Mouse (Mus musculus): ENCODE measurements around the gene Gp5. TPM values are rescaled to one million over a fixed set of nuclear protein-coding genes. Genes with fewer than 3 reads are reported as not detected.
"Not testable (repeated sequence)": the region's sequence is repeated elsewhere in the genome, so short reads cannot be mapped to it uniquely, and the experiment has no call there.

Gp5 gene
- polyA plus RNA-seq (2014; fragmentation: Nextera tagmentation; extraction: Ambion mirVana) = 2.1 and 2.3 TPM in 2 replicates

DNA sequence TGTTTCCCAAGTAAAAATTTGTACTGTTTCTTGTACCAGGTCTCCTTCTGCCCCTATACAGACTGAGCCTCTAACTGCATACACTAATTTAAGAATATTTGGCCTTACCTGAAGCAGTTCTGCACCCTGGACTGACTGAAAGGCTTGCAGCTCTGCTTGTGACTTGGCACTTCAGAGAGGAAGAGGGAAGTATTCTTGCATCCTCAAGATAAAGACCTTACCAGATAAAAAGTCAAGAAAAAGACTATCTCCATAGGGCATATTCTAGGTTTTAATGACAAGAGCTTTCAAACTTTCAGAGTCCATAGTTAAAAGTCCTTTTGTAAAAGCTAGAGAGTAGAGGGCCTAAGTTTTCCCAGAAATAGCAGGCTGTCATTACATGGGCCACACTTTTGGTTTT, at the start of gene Gp5:
Gene Gp5, minus strand, starts transcription at position 133 of the 400 bp plus-strand sequence.
- ATAC-seq (ENCODE audit: low FRiP score) (no peak), DNase-seq (ENCODE audit: low spot score, missing footprints) (no peak)
- H3K4me2 ChIP-seq = peak within 1 kb of the TSS; percentile 97
- peaks cover 16% of the 10 kb centered on the region for H3K4me1 ChIP-seq (ENCODE audit: control insufficient read depth, insufficient read depth, low read length)
- no peak within 1 kb of the TSS for H3K27ac ChIP-seq (ENCODE audit: low read depth, low read length)
- no peak within 1 kb of the TSS for H3K9ac ChIP-seq (ENCODE audit: low read length)
- peaks cover 56% of the 10 kb centered on the region for H3K27me3 ChIP-seq (ENCODE audit: control insufficient read depth, insufficient read depth, low read length)
- H3K9me3 ChIP-seq (ENCODE audit: control insufficient read depth, low read length) = no peaks in the 10 kb centered on the region
- H3K4me3 ChIP-seq (ENCODE audit: low read depth, low read length) = peak within 1 kb of the TSS; percentile 55; the same call in 1 of the 2 replicates
- no peaks in the 10 kb centered on the region for H3K36me3 ChIP-seq (ENCODE audit: control insufficient read depth, insufficient read depth, low read length)

DNA sequence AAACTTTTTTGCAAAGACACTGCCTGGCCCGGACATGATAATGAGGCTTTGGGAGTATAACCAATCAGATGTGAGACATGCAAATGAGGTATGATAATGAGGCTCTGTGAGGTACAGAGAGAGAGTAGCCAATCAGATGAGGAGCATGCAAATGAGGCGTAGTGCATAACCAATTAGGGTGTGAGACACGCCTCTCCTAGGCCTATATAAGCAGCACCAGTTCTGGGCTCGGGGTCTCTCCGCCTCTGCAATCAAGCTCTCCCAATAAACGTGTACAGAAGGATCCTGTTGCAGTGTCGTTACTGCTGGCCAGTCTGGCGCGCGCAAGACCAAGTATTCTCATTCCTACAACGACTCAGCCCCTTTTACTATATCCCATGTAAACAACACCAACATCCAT, 42.9 kb upstream of the Gp5 start:
- not testable (repeated sequence) for H3K9ac ChIP-seq (ENCODE audit: low read length); H3K9me3 ChIP-seq (ENCODE audit: control insufficient read depth, low read length); DNase-seq (ENCODE audit: low spot score, missing footprints); H3K4me1 ChIP-seq (ENCODE audit: control insufficient read depth, insufficient read depth, low read length); H3K27ac ChIP-seq (ENCODE audit: low read depth, low read length); H3K4me2 ChIP-seq; ATAC-seq (ENCODE audit: low FRiP score); H3K36me3 ChIP-seq (ENCODE audit: control insufficient read depth, insufficient read depth, low read length); H3K4me3 ChIP-seq (ENCODE audit: low read depth, low read length); H3K27me3 ChIP-seq (ENCODE audit: control insufficient read depth, insufficient read depth, low read length)
- whole genome bisulfite sequencing = 95% methylated on average over 11 of the region's 11 CpGs

DNA sequence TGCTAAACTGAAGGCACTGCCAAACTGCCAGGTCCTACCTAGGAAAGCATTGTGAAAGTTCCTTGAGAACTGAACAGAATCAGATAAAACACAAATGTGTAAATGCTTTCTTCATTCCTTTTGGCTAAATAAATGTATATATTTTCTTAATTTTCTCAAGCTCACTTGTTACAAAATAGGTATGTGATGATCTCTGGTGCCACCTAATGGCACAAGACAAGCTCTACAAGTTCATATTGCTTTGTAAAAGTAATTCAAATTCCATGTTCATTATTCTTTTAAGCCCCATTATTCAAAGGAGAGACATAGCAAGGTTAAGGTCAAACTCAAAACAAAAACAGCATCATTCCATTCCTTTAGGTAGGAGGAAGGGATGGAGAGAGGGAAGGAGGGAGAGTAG, 3.7 kb upstream of the Gp5 start:
- ATAC-seq (ENCODE audit: low FRiP score) (no peak), DNase-seq (ENCODE audit: low spot score, missing footprints) (peak; percentile 88)
- H3K27ac ChIP-seq (ENCODE audit: low read depth, low read length) = no peak overlapping the region
- H3K27me3 ChIP-seq (ENCODE audit: control insufficient read depth, insufficient read depth, low read length) = peaks cover 26% of the 10 kb centered on the region
- H3K9me3 ChIP-seq (ENCODE audit: control insufficient read depth, low read length) = no peaks in the 10 kb centered on the region
- H3K4me1 ChIP-seq (ENCODE audit: control insufficient read depth, insufficient read depth, low read length) = peaks cover 5% of the 10 kb centered on the region
- H3K36me3 ChIP-seq (ENCODE audit: control insufficient read depth, insufficient read depth, low read length) = no peaks in the 10 kb centered on the region
- H3K9ac ChIP-seq (ENCODE audit: low read length) = no peak overlapping the region
- H3K4me3 ChIP-seq (ENCODE audit: low read depth, low read length) = no peak overlapping the region
- H3K4me2 ChIP-seq = no peak overlapping the region

DNA sequence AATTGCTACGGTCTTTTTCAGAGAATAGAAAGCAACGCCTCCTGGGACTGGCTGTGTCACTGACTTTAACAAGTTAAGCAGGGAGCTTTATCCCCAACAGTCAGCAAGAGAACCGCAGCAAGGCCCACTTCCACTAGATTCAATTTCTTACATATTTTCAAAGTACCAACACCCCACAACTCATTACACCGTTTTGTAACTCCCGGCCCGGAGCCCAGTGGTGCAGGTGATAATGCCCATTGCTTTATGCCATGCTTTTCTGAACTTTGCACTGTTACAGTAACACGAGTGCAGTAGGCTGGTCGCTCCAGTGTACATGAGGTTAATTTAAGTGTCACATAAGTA, 436 bp downstream of the Gp5 start:
- Histone ChIP-seq H3K27ac (ENCODE audit: low read depth, low read length) (no peak overlapping the region), H3K36me3 (ENCODE audit: control insufficient read depth, insufficient read depth, low read length) (no peaks in the 10 kb centered on the region), H3K4me2 (no peak overlapping the region), H3K27me3 (ENCODE audit: control insufficient read depth, insufficient read depth, low read length) (peaks cover 56% of the 10 kb centered on the region), H3K4me3 (ENCODE audit: low read depth, low read length) (no peak overlapping the region), H3K9me3 (ENCODE audit: control insufficient read depth, low read length) (no peaks in the 10 kb centered on the region), H3K9ac (ENCODE audit: low read length) (no peak overlapping the region), H3K4me1 (ENCODE audit: control insufficient read depth, insufficient read depth, low read length) (peaks cover 16% of the 10 kb centered on the region)
- DNase-seq (ENCODE audit: low spot score, missing footprints) (peak; percentile 94), ATAC-seq (ENCODE audit: low FRiP score) (no peak)
- 56% methylated on average over 8 of the region's 8 CpGs for WGBS

DNA sequence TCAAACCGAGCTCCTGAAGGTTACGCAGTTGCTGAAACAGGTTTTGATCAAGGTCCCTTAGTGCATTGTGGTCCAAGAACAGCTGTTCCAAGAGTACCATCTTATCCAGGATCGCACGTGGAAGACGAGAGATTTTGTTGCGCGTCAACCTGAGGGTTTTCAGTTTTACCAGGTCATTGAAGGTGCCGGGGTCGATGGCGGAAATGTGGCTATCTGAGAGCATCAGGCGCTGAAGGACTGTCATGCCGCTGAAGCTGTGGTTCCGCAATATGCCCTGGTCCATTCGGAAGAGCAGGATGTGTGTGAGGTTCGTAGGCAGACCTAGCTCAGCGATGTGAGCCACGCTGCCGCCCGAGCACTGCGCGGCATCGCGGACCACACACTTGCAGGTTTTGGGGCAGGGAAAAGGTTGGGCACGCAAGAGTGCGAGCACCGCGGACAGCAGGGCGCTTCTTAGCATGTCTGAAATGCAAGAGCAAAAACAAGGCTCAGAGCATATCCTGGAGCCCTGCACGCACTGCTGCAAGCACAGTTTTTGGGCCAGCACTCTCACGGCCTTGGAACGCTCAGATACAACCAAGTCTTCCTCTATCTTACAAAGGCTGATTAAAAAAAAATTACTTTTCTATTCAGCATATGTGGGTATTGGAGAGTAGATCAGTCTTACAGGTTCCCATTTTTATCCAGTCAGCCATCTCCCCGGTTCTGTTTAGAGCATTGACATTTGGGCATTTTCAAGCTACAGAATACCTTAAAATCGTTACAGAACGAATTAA, 996 bp downstream of the Gp5 start:
- 4% methylated on average over 34 of the region's 34 CpGs for WGBS
- Histone ChIP-seq H3K9me3 (ENCODE audit: control insufficient read depth, low read length) (no peaks in the 10 kb centered on the region), H3K4me1 (ENCODE audit: control insufficient read depth, insufficient read depth, low read length) (peaks cover 16% of the 10 kb centered on the region), H3K36me3 (ENCODE audit: control insufficient read depth, insufficient read depth, low read length) (no peaks in the 10 kb centered on the region), H3K9ac (ENCODE audit: low read length) (no peak overlapping the region), H3K27ac (ENCODE audit: low read depth, low read length) (no peak overlapping the region), H3K27me3 (ENCODE audit: control insufficient read depth, insufficient read depth, low read length) (peaks cover 56% of the 10 kb centered on the region), H3K4me2 (peak overlapping the region; percentile 97), H3K4me3 (ENCODE audit: low read depth, low read length) (peak overlapping the region; percentile 55)
- ATAC-seq (ENCODE audit: low FRiP score) (no peak), DNase-seq (ENCODE audit: low spot score, missing footprints) (no peak)

DNA sequence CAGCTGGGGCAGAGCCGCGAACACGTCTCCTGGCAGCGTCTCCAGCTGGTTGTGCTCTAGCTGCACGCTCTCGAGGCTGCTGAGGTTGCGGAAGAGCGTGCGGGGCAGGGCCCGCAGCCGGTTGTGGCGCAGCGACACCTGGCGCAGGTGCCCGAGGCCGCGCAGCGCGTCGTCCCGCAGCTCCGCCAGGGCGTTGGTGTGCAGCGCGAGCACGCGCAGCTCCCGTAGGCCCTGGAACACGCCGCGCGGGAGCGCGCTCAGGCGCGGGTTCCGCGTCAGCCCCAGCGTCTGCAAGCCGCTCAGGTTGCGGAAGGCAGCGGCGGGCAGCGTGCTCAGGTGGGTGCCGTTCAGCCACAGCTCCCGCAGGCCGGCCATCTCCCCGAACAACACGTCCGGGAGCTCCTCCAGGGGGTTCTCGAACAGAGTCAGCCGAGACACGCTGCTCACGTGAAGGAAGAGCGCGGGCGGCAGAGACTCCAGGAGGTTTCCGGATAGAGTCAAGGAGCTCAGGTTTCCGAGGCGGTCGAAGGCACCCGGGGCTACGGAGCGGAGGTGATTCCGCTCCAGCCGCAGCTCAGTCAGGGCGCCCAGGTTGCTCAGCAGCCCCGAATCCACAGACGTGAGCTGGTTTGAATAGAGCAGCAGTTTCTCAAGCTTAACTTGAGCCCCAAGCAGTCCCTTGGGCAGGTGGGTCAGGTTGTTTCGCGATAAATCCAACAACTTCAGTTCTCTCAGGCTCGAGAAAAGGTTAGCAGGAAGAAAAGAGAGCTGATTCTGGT, 1.8 kb downstream of the Gp5 start:
- Histone ChIP-seq H3K4me2 (peak overlapping the region; percentile 97), H3K36me3 (ENCODE audit: control insufficient read depth, insufficient read depth, low read length) (no peaks in the 10 kb centered on the region), H3K9ac (ENCODE audit: low read length) (peak overlapping the region; percentile 53), H3K27me3 (ENCODE audit: control insufficient read depth, insufficient read depth, low read length) (peaks cover 56% of the 10 kb centered on the region), H3K4me3 (ENCODE audit: low read depth, low read length) (peak overlapping the region; percentile 55), H3K27ac (ENCODE audit: low read depth, low read length) (no peak overlapping the region), H3K4me1 (ENCODE audit: control insufficient read depth, insufficient read depth, low read length) (peaks cover 16% of the 10 kb centered on the region), H3K9me3 (ENCODE audit: control insufficient read depth, low read length) (no peaks in the 10 kb centered on the region)
- DNase-seq (ENCODE audit: low spot score, missing footprints) = peak; percentile 97
- 2% methylated on average over 66 of the region's 72 CpGs for WGBS
- ATAC-seq (ENCODE audit: low FRiP score) = peak; percentile 65

DNA sequence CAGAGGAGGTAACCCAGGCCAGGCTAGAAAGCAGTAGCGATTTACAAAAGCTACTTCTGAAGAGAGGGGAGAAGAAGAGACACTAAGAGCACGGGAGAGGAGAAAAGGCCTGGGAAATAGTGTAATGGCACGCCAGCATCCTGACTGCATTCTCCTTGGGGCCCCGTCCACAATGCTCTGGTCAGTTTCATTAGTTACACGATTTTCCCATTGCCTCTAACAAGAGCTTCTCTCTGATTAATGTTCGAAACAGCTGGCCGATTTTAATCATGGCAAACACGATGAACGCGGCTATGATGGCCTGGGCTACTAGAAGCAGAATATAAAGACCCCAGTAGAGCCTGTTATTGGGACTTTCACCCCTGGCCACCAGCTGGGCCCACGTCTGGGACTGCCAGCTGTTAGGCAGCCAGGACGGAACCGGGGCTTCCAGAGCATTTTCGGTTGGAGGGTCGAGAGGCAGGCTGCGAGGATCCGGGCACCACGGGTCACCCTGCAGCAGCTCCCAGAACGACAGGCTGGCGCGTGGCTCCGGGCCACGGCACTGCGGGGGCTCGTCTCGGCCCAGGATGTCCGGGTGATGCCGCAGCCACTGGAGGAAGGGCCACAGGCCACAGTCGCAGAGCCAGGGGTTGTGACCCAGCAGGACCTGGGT, 2.5 kb downstream of the Gp5 start:
- Histone ChIP-seq H3K9ac (ENCODE audit: low read length) (peak overlapping the region; percentile 53), H3K4me3 (ENCODE audit: low read depth, low read length) (peak overlapping the region; percentile 55), H3K4me2 (peak overlapping the region; percentile 97), H3K36me3 (ENCODE audit: control insufficient read depth, insufficient read depth, low read length) (no peaks in the 10 kb centered on the region), H3K27ac (ENCODE audit: low read depth, low read length) (no peak overlapping the region), H3K4me1 (ENCODE audit: control insufficient read depth, insufficient read depth, low read length) (peaks cover 16% of the 10 kb centered on the region), H3K27me3 (ENCODE audit: control insufficient read depth, insufficient read depth, low read length) (peaks cover 56% of the 10 kb centered on the region), H3K9me3 (ENCODE audit: control insufficient read depth, low read length) (no peaks in the 10 kb centered on the region)
- 13% methylated on average over 29 of the region's 29 CpGs for WGBS
- peak; percentile 11; the same call in 1 of the 2 replicates for ATAC-seq (ENCODE audit: low FRiP score)
- peak; percentile 92 for DNase-seq (ENCODE audit: low spot score, missing footprints)

DNA sequence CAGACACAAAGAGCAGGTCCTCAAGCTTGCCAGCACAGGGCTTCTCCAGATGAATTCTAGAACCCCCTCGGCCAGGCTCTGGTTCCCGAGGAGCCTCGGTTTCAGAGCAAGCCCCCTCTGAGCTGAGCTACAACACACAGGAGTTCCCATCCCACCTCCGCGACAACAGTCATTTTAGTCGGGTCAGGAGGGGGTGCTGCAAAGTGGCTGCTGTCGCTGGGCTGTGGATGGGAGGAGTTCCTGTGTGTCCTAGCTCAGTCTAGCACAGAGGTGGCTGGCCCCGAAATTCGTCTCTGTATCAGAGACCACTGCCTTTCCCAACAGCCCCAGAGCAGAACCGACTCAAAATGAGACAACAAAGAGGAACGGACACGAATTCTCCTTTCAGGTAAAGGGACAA, 3.3 kb downstream of the Gp5 start:
- H3K4me3 ChIP-seq (ENCODE audit: low read depth, low read length) = no peak overlapping the region
- H3K27me3 ChIP-seq (ENCODE audit: control insufficient read depth, insufficient read depth, low read length) = peaks cover 56% of the 10 kb centered on the region
- no peak for DNase-seq (ENCODE audit: low spot score, missing footprints)

DNA sequence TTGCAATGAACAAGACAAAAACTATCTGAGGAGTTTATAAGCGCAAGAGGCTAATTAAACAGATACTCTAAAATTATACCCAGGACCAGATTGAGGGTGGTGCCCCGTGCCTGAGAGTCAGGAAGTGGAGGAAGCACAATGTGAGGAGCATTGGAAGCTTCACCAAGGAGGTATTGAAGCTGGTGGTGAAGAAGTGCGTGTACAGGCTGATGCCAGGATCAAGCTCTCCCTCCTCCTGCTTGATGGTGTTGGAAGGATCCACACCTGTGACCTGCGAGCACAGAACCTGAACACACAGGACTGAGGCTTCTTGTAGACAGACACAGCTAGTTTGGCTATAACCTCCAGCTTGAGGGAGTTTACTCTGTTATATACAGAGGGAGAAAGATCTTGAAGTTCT, 4.5 kb downstream of the Gp5 start:
- WGBS = 89% methylated on average over 4 of the region's 4 CpGs
- no peak for DNase-seq (ENCODE audit: low spot score, missing footprints)
- no peak overlapping the region for H3K4me3 ChIP-seq (ENCODE audit: low read depth, low read length)
- no peaks in the 10 kb centered on the region for H3K36me3 ChIP-seq (ENCODE audit: control insufficient read depth, insufficient read depth, low read length)
- no peak for ATAC-seq (ENCODE audit: low FRiP score)
- H3K27me3 ChIP-seq (ENCODE audit: control insufficient read depth, insufficient read depth, low read length) = peaks cover 48% of the 10 kb centered on the region
- H3K27ac ChIP-seq (ENCODE audit: low read depth, low read length) = no peak overlapping the region
- H3K9me3 ChIP-seq (ENCODE audit: control insufficient read depth, low read length) = no peaks in the 10 kb centered on the region
- H3K4me2 ChIP-seq = no peak overlapping the region
- H3K4me1 ChIP-seq (ENCODE audit: control insufficient read depth, insufficient read depth, low read length) = peaks cover 16% of the 10 kb centered on the region
- no peak overlapping the region for H3K9ac ChIP-seq (ENCODE audit: low read length)

More for the DNA sequence above, 3.3 kb downstream of the Gp5 start:
- Histone ChIP-seq H3K4me2 (no peak overlapping the region), H3K9ac (ENCODE audit: low read length) (no peak overlapping the region), H3K4me1 (ENCODE audit: control insufficient read depth, insufficient read depth, low read length) (peaks cover 16% of the 10 kb centered on the region), H3K36me3 (ENCODE audit: control insufficient read depth, insufficient read depth, low read length) (no peaks in the 10 kb centered on the region), H3K9me3 (ENCODE audit: control insufficient read depth, low read length) (no peaks in the 10 kb centered on the region), H3K27ac (ENCODE audit: low read depth, low read length) (no peak overlapping the region)
- WGBS = 52% methylated on average over 12 of the region's 12 CpGs
- no peak for ATAC-seq (ENCODE audit: low FRiP score)
